Mouse (Mus musculus) lung, adult 2 months (tissue): ENCODE measurements at regions not wholly inside any gene's neighbourhood (a gene's known extent, or its start where the extent isn't known, plus 50 kb on each side); places are given as distances from the start of the nearest gene placed in this dataset.

Experiments used
- DNase-seq: peaks from one replicate; pipeline ENCODE4 v3.0.0; 2022
- H3K4me1 ChIP-seq: fragments of 200-500 bp; 2 replicates; pipeline ENCODE4 v1.6.1; 2011; ENCODE audit warnings: low read length; ENCODE audit not compliant: control insufficient read depth, insufficient read depth
- H3K4me3 ChIP-seq: fragments of 200-500 bp; replicated peaks from 2 replicates; pipeline ENCODE3; 2011; ENCODE audit warnings: low read depth, mild to moderate bottlenecking, control low read depth, low read length; ENCODE audit errors: extremely low read depth
- CTCF ChIP-seq: fragments of 200-500 bp; IDR thresholded peaks from 2 replicates; pipeline ENCODE4 v1.5.1; 2011; ENCODE audit warnings: mild to moderate bottlenecking, low read length, control low read depth; ENCODE audit not compliant: insufficient read depth
- POLR2A ChIP-seq: fragments of 200-500 bp; IDR thresholded peaks from 2 replicates; pipeline ENCODE4 v1.6.1; 2011; ENCODE audit warnings: low read depth, mild to moderate bottlenecking, control low read depth, low read length, borderline replicate concordance; ENCODE audit errors: extremely low read depth
- WGBS: fragments of 180-500 bp; shearing (Covaris S2); methylation state at CpG from one replicate; pipeline ENCODE4 v1.1.7; 2018; 5-methylcytosine and 5-hydroxymethylcytosine counted together

DNA sequence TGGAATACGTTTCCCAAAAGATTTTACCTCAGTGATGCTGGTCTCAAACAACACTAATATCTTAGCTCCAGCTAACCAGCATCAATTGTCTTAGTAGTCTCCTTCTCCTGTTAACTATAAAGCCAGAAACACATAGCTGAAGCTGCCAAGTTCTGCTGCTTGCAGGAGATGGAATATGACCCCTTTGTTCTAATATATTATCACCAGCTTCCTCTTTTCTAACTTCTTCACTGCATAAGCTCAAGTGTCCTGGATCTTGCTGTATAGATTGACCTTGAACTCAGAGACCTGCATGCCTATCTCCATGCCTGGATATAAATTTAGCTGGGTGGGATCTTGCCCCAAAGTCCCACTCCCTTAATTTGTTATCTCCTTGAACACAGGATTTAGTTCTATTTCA is 94.8 kb downstream of the Rbm46 start:
- no peak overlapping the region for H3K4me3 ChIP-seq
- TF ChIP-seq CTCF = no peak
- TF ChIP-seq POLR2A = no peak
- no peaks in the 10 kb centered on the region for H3K4me1 ChIP-seq
- DNase-seq = no peak
- 58% methylated on average over 1 of the region's 1 CpGs for WGBS

DNA sequence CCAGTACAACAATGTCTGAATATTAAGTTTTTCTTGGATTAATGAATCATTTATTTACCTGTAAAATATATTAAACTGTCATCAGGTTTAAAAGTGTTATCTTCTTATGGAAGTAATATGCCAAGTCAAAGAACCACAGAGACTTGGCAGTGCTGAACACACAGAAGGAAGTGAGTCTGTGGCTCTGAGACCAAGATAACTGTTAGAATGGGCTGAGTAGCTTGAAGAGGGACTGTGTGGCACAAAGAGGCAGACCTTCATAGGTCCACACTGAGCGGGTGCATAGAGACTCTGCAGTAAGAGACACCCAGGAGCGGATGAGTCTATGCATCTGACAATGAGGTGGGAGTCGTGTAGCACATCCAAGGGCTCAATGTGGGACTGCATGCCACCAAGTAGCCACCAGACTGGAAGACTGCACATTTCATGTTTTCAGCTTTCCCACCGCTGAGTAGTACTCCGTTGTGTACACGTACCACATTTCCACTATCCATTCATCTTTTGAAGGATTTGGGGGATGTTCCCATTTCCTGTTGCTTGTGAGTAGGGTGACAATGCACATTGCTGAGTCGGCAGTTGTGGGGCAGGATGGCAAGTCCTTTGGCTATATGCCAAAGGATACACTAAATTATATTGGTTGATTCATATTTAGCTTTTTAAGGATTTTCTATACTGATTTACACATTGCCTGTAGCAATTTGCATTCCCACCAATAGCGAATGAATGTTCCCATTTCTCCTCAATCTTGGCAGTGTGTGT is 105.6 kb downstream of the Rbm46 start:
- no peak for DNase-seq
- H3K4me3 ChIP-seq = no peak overlapping the region
- WGBS = 85% methylated on average over 8 of the region's 8 CpGs
- no peaks in the 10 kb centered on the region for H3K4me1 ChIP-seq
- no peak for TF ChIP-seq CTCF
- TF ChIP-seq POLR2A = no peak

DNA sequence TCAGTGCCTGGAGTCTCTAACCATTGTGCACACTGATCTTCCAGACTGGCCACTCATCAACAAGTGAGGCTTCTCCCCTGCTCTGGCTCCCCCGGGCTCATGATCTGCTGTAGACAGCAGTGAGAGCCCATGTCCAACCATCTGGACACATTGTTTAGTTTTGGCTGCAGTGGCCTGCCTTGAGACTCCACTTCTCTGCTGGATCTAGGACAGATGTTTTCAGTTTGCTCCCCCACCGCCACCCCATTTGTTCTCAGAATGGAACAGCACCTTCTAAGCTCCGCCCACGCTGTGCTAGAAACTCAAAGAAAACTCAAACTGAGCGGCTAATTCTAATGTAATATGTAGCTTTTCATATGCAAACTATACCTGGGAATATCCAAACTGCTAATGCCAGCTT is 108.8 kb downstream of the Rbm46 start:
- H3K4me3 ChIP-seq = no peak overlapping the region
- 56% methylated on average over 5 of the region's 5 CpGs for WGBS
- no peak for DNase-seq
- TF ChIP-seq CTCF (no peak), POLR2A (no peak)
- H3K4me1 ChIP-seq = no peaks in the 10 kb centered on the region

DNA sequence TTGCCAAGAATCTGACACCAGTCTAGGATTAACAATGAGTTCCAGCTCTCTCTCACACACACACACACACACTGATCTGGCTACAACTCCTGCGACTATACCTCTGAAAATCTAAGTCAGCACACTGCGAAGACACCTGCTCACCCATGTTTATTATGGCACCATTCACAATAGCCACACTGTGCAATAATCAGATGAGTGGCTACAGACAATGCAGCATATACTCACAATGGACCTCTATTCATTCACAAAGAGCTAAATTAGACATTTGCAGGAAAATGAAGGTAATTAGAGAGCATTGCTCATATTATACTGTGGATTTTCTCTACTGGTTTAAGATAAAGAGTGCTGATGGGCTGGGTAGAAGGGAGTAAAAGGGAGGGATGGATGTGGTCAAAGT is 116.3 kb downstream of the Rbm46 start:
- no peak for TF ChIP-seq POLR2A
- TF ChIP-seq CTCF = no peak
- WGBS = 69% methylated on average over 2 of the region's 2 CpGs
- Histone ChIP-seq H3K4me1 (no peaks in the 10 kb centered on the region), H3K4me3 (no peak overlapping the region)
- no peak for DNase-seq

DNA sequence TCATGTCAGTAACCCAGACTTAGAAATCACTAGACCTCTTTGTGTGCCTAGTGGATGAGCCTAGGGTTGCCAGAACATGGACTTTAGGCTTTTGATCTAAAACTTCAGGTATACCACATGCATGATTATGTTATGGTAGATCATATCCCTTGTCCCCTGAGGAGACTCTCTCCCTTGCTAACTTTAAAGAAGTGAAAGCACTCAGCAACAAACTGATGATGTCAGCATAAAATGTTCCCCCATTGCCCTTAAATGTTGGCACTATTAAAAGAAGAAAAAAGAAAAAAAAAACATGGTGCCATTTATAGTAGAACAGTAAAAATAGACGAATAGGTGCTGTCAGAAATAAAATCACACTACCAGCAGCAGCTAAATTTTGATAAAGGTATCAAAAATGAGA is 117.3 kb downstream of the Rbm46 start:
- 52% methylated on average over 1 of the region's 1 CpGs for WGBS

DNA sequence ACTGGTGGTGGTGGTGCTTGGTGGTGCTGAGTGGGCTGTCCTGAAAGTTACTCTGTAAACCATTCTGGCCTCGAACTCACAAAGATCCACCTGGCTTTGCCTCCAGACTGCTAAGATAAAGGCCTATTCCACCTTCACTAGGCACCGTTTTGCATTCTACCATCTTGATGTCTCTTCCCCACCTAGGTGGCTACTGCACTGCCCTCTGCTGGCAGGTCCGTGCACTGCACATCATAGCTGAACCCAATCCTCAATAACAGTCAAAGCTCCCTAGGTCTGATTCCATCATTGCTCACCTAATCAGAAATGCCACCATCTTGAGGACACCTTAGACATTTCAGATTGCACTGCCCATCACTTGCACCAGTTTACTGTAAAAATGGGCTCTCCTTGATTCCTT is 150.7 kb downstream of the Rbm46 start:
- DNase-seq = peak; percentile 51
- peak; percentile 91 for TF ChIP-seq CTCF
- no peak for TF ChIP-seq POLR2A
- WGBS = 32% methylated on average over 3 of the region's 3 CpGs
- Histone ChIP-seq H3K4me1 (no peaks in the 10 kb centered on the region), H3K4me3 (no peak overlapping the region)

More for the DNA sequence above, 117.3 kb downstream of the Rbm46 start:
- TF ChIP-seq CTCF (no peak), POLR2A (no peak)
- H3K4me3 ChIP-seq = no peak overlapping the region
- DNase-seq = no peak
- no peaks in the 10 kb centered on the region for H3K4me1 ChIP-seq

DNA sequence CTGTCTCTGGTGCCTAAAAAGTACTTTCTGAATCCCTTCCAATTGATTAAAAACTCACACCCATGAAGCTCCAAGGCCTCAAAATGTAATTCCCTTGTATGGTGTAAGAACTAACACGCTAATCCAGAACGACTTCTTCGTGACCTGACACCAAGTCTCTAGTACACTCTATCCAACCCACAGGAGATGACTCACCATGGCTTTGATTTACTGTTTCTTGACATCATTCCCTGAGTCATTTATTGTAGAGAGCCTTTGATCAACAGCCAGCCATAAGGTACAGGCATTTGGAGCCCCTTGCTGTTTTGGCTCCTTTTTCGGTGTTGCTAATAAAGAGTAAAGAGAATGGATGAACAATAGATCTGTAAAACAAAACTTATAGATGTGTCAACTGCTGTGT is 159.7 kb upstream of the Npy2r start:
- H3K4me1 ChIP-seq = no peaks in the 10 kb centered on the region
- no peak for TF ChIP-seq POLR2A
- no peak for TF ChIP-seq CTCF
- no peak for DNase-seq
- WGBS = 71% methylated on average over 4 of the region's 4 CpGs
- H3K4me3 ChIP-seq = no peak overlapping the region

DNA sequence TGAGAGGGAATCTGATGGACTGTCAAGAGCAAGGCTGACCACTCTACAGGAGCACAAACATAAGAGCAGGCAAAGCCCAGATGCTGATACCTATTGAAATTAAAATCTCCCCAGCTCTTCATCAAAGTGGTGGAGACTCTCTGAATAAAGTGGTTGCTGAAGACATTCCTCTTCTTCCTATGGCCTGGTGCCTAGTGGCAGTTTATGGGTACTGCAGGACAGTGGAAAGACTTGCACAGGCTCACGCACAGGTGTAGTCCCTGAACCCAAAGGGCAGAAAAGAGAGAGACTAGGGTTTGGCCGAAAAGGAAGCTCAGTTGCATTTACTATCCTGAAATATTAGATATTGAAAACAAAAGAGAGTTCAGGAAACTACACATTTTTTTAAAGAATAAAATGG is 144.2 kb upstream of the Npy2r start:
- Histone ChIP-seq H3K4me3 (no peak overlapping the region), H3K4me1 (no peaks in the 10 kb centered on the region)
- DNase-seq = no peak
- TF ChIP-seq CTCF (no peak), POLR2A (no peak)
- 93% methylated on average over 2 of the region's 2 CpGs for WGBS

DNA sequence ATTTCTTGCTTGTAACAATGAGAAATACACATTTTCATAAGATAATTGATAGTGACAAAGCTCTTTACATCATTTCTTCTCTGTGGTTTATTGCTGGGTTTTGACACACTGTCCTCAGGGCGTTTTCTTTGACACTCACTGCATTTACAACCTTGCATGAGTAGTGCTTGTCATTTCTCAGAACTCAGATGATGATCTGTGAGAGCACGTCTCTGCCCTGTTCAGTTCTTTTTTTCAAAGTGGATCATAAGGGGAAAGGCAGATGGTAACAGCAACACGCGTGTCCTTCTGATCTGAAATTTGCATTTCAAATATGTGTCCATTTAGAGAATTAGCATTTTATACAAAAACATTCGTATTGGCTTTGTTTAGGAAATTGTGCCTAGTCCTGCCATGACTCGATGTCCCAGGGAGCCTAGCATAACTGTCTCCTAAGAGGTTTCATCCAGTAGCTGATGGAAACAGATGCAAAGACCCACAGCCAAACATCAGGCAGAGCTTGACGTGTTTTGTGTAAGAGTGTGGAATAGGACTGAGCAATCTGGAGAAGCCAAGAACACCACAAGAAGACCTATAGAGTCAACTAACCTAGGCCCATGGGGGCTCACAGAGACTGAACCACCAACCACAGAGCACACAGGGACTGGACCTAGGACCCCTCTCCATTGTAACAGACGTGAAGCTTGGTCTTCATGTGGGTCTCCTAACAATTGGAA is 108.4 kb upstream of the Npy2r start:
- WGBS = 78% methylated on average over 8 of the region's 8 CpGs
- no peaks in the 10 kb centered on the region for H3K4me1 ChIP-seq
- TF ChIP-seq CTCF (no peak), POLR2A (no peak)
- DNase-seq = no peak
- H3K4me3 ChIP-seq = no peak overlapping the region

DNA sequence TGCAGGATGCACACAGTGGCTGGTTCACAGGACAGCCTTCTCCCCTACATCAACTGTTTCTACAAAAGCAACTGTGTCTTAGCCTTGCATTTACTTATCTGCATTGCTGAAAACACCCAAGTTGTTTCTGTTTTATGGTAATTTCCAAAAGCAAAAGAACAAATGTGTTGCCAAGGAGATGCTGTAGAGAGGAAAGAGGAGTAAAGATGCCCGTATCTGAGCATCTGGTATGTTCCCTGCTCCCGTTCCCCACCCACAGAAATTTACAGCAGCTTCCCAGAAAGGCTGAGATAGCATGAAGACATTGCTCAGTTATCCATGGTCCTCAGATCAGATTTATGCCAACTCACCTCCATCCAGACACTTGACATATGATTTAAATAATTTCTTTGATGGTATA is 104.5 kb upstream of the Npy2r start:
- WGBS = 72% methylated on average over 2 of the region's 2 CpGs
- no peak for TF ChIP-seq CTCF
- no peak for TF ChIP-seq POLR2A
- H3K4me3 ChIP-seq = no peak overlapping the region
- no peaks in the 10 kb centered on the region for H3K4me1 ChIP-seq
- no peak for DNase-seq

DNA sequence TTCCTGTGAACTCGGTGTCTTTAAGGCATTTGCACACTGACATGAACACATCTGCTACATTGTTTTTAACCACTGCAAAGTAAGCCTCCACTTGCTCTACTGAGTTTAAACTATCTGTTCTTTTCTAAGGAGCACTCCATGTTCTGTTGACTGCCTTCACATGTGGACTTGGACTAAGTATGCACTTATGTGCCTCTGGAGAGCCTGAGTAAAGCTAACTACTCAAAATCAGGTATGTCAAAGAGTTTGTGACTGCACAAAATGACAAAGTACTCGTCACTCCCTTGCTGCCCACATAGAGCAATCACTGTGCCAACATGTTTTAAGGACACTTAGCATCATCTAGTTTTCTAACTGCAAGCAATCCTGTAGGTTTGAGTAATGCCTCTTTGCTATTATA is 92.2 kb upstream of the Npy2r start:
- TF ChIP-seq CTCF (no peak), POLR2A (no peak)
- WGBS = 53% methylated on average over 2 of the region's 2 CpGs
- no peak for DNase-seq

More for the DNA sequence above, 92.2 kb upstream of the Npy2r start:
- Histone ChIP-seq H3K4me1 (no peaks in the 10 kb centered on the region), H3K4me3 (no peak overlapping the region)
